Mouse (Mus musculus) liver, adult 2 months (tissue): ENCODE data around the gene Aff2. TPM values are rescaled to one million over a fixed set of nuclear protein-coding genes. Genes with fewer than 3 reads are reported as not detected.
A peak's percentile ranks its signal among the peaks of the same experiment; 100 is the strongest.

Experiments used
- DNase-seq: peaks from one replicate; pipeline ENCODE4 v3.0.0-alpha.2; 2011; ENCODE audit warnings: low read depth, low spot score; ENCODE audit errors: extremely low read depth
- H3K27ac ChIP-seq: fragments of 200-500 bp; replicated peaks from 2 replicates; pipeline ENCODE4 v1.5.1; 2012; ENCODE audit warnings: low read depth, mild to moderate bottlenecking, control low read depth, inconsistent platforms, low read length; ENCODE audit not compliant: insufficient read depth
- H3K27me3 ChIP-seq: fragments of 200-500 bp; 2 replicates; pipeline ENCODE4 v1.6.1; 2012; ENCODE audit warnings: mild to moderate bottlenecking, moderate library complexity, low read length, inconsistent platforms; ENCODE audit not compliant: control insufficient read depth, insufficient read depth
- H3K36me3 ChIP-seq: fragments of 200-500 bp; 2 replicates; pipeline ENCODE4 v1.6.1; 2012; ENCODE audit warnings: low read length, inconsistent platforms; ENCODE audit not compliant: control insufficient read depth, insufficient read depth
- H3K4me1 ChIP-seq: fragments of 200-500 bp; 2 replicates; pipeline ENCODE4 v1.6.1; 2011; ENCODE audit warnings: low read length; ENCODE audit not compliant: control insufficient read depth, insufficient read depth
- H3K4me3 ChIP-seq: fragments of 200-500 bp; 2 replicates; pipeline ENCODE4 v1.5.1; 2011; ENCODE audit warnings: low read depth, mild to moderate bottlenecking, control low read depth, low read length, moderate library complexity; ENCODE audit not compliant: insufficient read depth
- H3K79me2 ChIP-seq: fragments of 200-500 bp; 2 replicates; pipeline ENCODE4 v1.6.1; 2012; ENCODE audit warnings: inconsistent platforms, mild to moderate bottlenecking, low read length, moderate library complexity; ENCODE audit not compliant: control insufficient read depth, insufficient read depth
- H3K9ac ChIP-seq: fragments of 200-500 bp; 2 replicates; pipeline ENCODE4 v1.6.1; 2012; ENCODE audit warnings: low read depth, mild to moderate bottlenecking, control low read depth, inconsistent platforms, low read length
- CTCF ChIP-seq: fragments of 200-500 bp; IDR thresholded peaks from 2 replicates; pipeline ENCODE4 v1.5.1; 2011; ENCODE audit warnings: low read depth, low read length, control low read depth
- POLR2A ChIP-seq: fragments of 200-500 bp; IDR thresholded peaks from 2 replicates; pipeline ENCODE4 v1.6.1; 2011; ENCODE audit warnings: low read length, control low read depth; ENCODE audit not compliant: insufficient read depth; ENCODE audit errors: extremely low read depth
- WGBS: fragments of 180-500 bp; shearing (Covaris S2); methylation state at CpG from one replicate; pipeline ENCODE4 v1.1.7; 2018; 5-methylcytosine and 5-hydroxymethylcytosine counted together
- polyA plus RNA-seq: library from polyadenylated mRNA; depleted of rRNA; stranded (reverse); fragments of >200 nt; gene quantifications from 2 replicates; pipeline ENCODE4 v1.2.3, GENCODE M21; 2012
- total RNA-seq: library from RNA; depleted of rRNA; stranded (reverse); fragments of >200 nt; gene quantifications from 2 replicates; pipeline ENCODE4 v1.2.3, GENCODE M21; 2014

Gene Aff2
- total and polyA plus RNA-seq, 2 experiments = 0.05 to 0.09 TPM

DNA sequence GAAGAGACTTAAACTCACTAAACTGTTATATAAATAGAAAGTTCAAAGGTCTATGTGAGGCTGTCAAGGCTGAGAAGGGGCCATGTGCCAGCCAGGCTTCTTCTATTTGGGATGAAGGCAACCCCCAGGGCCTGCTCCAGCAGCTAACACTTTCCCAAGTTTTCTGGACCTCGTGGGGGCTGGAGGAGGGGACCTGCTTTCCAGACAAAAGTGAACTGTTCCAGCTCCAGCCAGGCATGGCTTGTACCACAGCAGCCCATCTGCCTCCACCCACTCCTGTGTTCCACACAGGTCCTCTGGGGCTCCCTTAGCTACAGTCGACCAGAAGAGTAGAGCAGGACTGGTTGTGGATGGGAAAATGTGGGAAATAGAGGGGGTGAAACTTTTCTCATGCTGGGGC, 4.1 kb downstream of the Aff2 start:
- WGBS = 9% methylated on average over 2 of the region's 2 CpGs
- no peaks in the 10 kb centered on the region for H3K27me3 ChIP-seq
- H3K9ac ChIP-seq = no peak overlapping the region
- peak; percentile 1 for DNase-seq
- no peak for TF ChIP-seq CTCF
- no peak for TF ChIP-seq POLR2A
- no peaks in the 10 kb centered on the region for H3K79me2 ChIP-seq
- no peak overlapping the region for H3K27ac ChIP-seq
- H3K4me3 ChIP-seq = no peak overlapping the region
- H3K4me1 ChIP-seq = no peaks in the 10 kb centered on the region
- no peaks in the 10 kb centered on the region for H3K36me3 ChIP-seq

DNA sequence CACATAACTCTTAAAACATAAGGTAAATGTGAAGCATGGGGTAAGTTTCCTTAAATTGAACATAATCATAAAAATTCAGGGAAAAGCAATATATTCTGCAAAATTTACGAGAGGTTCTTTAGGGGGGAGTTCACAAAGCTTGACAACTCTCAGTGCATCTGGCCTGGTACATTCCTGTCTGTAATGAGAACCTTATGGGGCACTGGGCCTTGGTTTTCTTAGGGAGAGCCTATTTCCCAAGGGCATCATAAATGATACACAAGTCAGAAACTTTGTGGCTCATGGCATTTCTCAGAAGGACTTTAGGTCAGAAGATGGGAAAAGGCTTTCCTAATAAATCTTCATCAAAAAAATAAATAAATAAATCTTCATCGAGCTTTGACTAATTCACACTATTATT, 13.2 kb downstream of the Aff2 start:
- Histone ChIP-seq H3K4me3 (no peak overlapping the region), H3K36me3 (no peaks in the 10 kb centered on the region), H3K9ac (no peak overlapping the region), H3K27ac (no peak overlapping the region), H3K79me2 (no peaks in the 10 kb centered on the region), H3K4me1 (no peaks in the 10 kb centered on the region), H3K27me3 (no peaks in the 10 kb centered on the region)
- 75% methylated on average over 2 of the region's 2 CpGs for WGBS
- no peak for TF ChIP-seq POLR2A
- no peak for TF ChIP-seq CTCF
- no peak for DNase-seq

DNA sequence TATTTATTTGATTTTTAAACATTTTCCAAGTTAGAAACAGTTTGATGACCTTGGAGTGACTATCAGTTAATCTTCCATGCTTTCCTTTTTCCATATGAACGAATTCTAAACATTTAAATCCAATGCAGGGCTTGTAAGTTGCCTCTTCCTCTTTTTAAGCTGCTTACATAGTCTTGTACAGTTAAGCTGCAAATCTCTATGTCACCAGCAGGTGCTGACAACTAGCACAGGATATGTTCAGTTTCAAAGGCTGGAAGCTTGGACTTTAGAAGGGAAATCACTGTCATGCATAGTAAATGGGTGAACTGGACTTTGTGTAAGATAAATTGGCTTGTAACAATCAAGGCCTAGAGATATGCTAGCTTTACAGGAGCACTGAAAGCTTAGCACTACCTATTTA, 29.6 kb downstream of the Aff2 start:
- H3K27ac ChIP-seq = no peak overlapping the region
- no peaks in the 10 kb centered on the region for H3K36me3 ChIP-seq
- no peak for DNase-seq
- no peak overlapping the region for H3K9ac ChIP-seq
- H3K27me3 ChIP-seq = no peaks in the 10 kb centered on the region
- no peaks in the 10 kb centered on the region for H3K79me2 ChIP-seq
- TF ChIP-seq POLR2A = no peak
- no peak for TF ChIP-seq CTCF
- no peaks in the 10 kb centered on the region for H3K4me1 ChIP-seq
- no peak overlapping the region for H3K4me3 ChIP-seq
- WGBS = 15% methylated on average over 1 of the region's 1 CpGs

DNA sequence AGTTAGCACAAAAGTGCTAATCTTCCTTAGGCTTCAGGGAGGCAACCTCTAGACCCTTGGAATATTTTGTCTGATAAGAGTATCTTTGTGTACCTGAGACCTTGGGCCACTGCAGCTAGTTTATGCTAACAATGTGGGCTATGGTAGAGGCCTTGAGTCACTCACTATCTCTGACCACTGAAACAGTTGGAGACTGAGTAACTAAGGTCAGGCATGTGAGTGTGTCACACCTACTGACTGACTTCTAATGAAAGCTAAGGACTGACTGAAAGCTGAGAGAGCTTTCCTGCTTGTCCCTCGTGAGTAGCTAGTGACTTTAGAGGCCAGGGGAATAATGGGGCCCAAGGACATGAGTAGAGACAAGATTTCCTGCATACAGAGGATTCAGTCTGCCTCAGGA, 54.9 kb downstream of the Aff2 start:
- Histone ChIP-seq H3K79me2 (no peaks in the 10 kb centered on the region), H3K4me1 (no peaks in the 10 kb centered on the region), H3K36me3 (no peaks in the 10 kb centered on the region), H3K9ac (no peak overlapping the region), H3K27ac (no peak overlapping the region), H3K4me3 (no peak overlapping the region), H3K27me3 (no peaks in the 10 kb centered on the region)
- TF ChIP-seq CTCF = no peak
- TF ChIP-seq POLR2A = no peak
- WGBS = 81% methylated on average over 1 of the region's 1 CpGs
- no peak for DNase-seq

DNA sequence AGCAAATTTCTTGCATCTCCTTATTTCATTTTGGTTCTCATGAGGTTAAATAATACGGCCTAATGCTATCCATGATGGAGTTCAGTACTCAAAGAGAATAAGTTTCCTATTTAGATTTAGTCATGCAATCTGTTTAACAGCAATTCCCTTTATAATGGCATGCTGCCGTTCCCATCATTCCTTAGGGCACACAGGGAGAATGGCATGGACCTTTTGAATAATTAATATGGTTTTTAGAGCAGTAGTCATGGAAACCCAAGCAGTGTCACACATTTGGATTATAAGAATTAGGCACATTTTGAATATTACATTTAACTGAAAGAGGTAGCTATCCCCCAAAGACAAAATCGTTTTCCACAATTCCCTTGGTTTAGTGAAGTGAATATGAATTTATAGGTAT, 78.3 kb downstream of the Aff2 start:
- WGBS = 83% methylated on average over 3 of the region's 3 CpGs
- TF ChIP-seq POLR2A (no peak), CTCF (no peak)
- Histone ChIP-seq H3K36me3 (no peaks in the 10 kb centered on the region), H3K4me3 (no peak overlapping the region), H3K79me2 (no peaks in the 10 kb centered on the region), H3K4me1 (no peaks in the 10 kb centered on the region), H3K27ac (no peak overlapping the region), H3K27me3 (no peaks in the 10 kb centered on the region), H3K9ac (no peak overlapping the region)
- DNase-seq = no peak

DNA sequence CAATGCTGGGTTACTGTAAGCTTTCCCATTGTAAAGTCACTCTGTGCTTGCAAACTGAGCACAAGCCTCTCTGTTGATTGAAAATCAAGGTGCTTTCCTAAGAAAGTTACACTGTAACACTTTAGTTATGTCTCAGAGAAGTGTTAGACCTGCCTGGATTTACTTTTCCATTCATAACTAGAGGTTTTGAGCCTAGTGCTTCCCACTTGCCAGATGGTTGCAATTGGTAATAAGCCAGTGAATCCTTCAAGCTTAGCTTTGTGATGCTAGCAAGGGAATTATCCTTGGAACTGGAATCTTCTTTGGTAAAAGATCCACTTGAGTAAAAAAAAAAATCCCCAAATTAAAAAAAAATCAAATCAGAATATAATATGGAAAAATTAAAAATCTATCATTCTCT, 81.8 kb downstream of the Aff2 start:
- Histone ChIP-seq H3K4me1 (no peaks in the 10 kb centered on the region), H3K27ac (no peak overlapping the region), H3K27me3 (no peaks in the 10 kb centered on the region), H3K9ac (no peak overlapping the region), H3K79me2 (no peaks in the 10 kb centered on the region), H3K4me3 (no peak overlapping the region), H3K36me3 (no peaks in the 10 kb centered on the region)
- TF ChIP-seq CTCF (no peak), POLR2A (no peak)
- no peak for DNase-seq
